Mouse (Mus musculus) intestine, embryonic 16.5 days (tissue): ENCODE results near the gene Rmi1. TPM values are rescaled to one million over a fixed set of nuclear protein-coding genes. Genes with fewer than 3 reads are reported as not detected.
"Not testable (repeated sequence)": the region's sequence is repeated elsewhere in the genome, so short reads cannot be mapped to it uniquely, and the experiment has no call there.

Experiments
- ATAC-seq: fragments of 200-750 bp; cut with Nextera tagmentation; 2 replicates; pipeline ENCODE4 v1.8.0; 2017; ENCODE audit warnings: moderate TSS enrichment, moderate library complexity
- H3K27ac ChIP-seq: fragments of 300-500 bp; sonication (generic); 2 replicates; pipeline ENCODE4 v1.5.1; 2014; ENCODE audit warnings: mild to moderate bottlenecking, low read length
- H3K27me3 ChIP-seq: fragments of 300-500 bp; sonication (generic); replicated peaks from 2 replicates; pipeline ENCODE4 v1.6.1; 2014; ENCODE audit warnings: low read length, control low read depth, mixed read lengths; ENCODE audit not compliant: control insufficient read depth, insufficient read depth
- H3K36me3 ChIP-seq: fragments of 300-500 bp; sonication (generic); 2 replicates; pipeline ENCODE4 v1.6.1; 2014; ENCODE audit warnings: low read length, control low read depth; ENCODE audit not compliant: control insufficient read depth, insufficient read depth
- H3K4me1 ChIP-seq: fragments of 300-500 bp; sonication (generic); 2 replicates; pipeline ENCODE4 v1.6.1; 2014; ENCODE audit warnings: low read length, control low read depth, mixed read lengths; ENCODE audit not compliant: control insufficient read depth, insufficient read depth
- H3K4me2 ChIP-seq: fragments of 300-500 bp; sonication (generic); 2 replicates; pipeline ENCODE4 v1.6.1; 2014; ENCODE audit warnings: low read depth, low read length, control low read depth
- H3K4me3 ChIP-seq: fragments of 300-500 bp; sonication (generic); 2 replicates; pipeline ENCODE4 v1.5.1; 2014; ENCODE audit warnings: mild to moderate bottlenecking, low read length
- H3K9ac ChIP-seq: fragments of 300-500 bp; sonication (generic); 2 replicates; pipeline ENCODE4 v1.6.1; 2014; ENCODE audit warnings: low read depth, low read length
- H3K9me3 ChIP-seq: fragments of 300-500 bp; sonication (generic); 2 replicates; pipeline ENCODE4 v1.6.1; 2016; ENCODE audit warnings: low read length, control low read depth; ENCODE audit not compliant: control insufficient read depth
- WGBS: fragments of 180-500 bp; shearing (Covaris S2); extraction: QIAGEN DNeasy Blood & Tissue Kit; methylation state at CpG from one replicate; pipeline ENCODE4 v1.1.7; 2014; 5-methylcytosine and 5-hydroxymethylcytosine counted together
- polyA plus RNA-seq: library from polyadenylated mRNA; unstranded; fragments of >200 nt; fragmentation: Nextera tagmentation; extraction: Ambion mirVana; gene quantifications from 2 replicates; pipeline ENCODE4 v1.2.1, GENCODE M21; 2015

Rmi1 gene
- polyA plus RNA-seq, 1 experiment from 2014 or later, result 20.8 TPM

DNA sequence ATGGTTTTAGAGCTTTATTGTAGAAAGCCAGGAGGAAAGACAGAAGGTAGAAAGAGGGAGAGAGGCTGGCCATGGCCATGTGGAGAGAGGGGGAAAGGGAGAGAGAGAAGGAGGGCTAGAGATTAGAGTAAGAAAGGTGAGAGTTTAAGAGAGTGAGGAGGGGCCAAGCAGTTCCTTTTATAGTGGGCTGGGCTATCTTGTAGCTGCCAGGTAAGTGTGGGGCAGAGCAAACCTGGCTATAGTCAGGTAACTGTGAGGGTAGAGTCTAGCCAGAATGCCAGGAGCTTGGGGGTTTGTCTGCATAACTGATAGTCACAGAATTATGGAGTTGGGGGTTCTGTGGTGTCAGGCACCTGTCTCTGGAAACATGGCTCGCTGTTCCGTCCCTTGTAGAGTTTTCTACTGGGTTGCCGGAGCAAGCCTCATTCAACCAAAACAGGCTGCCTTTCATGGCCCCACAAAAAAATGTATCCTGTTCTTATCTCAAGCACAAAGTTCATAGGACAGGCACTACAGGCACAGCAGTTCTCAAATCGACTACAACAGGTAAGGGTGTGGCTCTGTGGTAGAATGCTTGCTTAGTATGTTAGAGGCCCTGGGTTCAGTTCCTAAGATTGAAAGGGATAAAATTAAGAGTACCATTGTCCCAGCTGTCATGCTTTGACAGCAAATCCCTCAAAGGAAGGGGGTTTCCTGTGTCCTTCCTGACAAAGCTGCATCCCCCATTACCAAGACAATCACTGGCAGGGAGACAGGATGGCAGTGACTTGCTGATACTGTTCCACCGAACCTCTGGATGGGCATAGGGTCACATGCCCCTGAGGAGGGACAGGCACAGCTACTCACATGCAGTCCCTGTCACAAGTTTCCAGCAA lies 29.5 kb upstream of the Rmi1 start:
- no peaks in the 10 kb centered on the region for H3K27me3 ChIP-seq
- no peak overlapping the region for H3K9ac ChIP-seq
- WGBS, result 63% methylated on average over 5 of the region's 5 CpGs
- peak overlapping the region; percentile 70 for H3K27ac ChIP-seq
- H3K36me3 ChIP-seq, result no peaks in the 10 kb centered on the region
- peak overlapping the region; percentile 30; the same call in 1 of the 2 replicates for H3K4me2 ChIP-seq
- no peak overlapping the region for H3K4me3 ChIP-seq
- H3K4me1 ChIP-seq, result 0 out of 2 replicates have a peak, but pooled peaks cover 8% of the 10 kb centered on the region
- no peaks in the 10 kb centered on the region for H3K9me3 ChIP-seq
- peak; percentile 97 for ATAC-seq

DNA sequence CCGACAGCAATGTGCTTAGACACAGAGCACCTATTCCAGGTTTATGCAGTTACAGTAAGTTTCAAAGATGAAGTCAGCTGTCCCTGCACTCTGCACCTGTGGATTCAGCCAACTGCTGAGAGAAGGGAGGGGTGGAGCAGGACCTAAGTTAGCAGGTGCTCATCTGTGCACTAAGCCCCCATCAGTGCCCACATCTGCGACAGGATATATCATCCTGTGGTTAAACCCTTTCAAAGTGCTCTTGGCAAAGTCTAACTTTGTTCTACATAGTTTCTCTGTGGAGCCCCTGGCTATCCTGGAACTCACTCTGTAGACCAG lies 28.9 kb upstream of the Rmi1 start:
- Histone ChIP-seq H3K27me3 (no peaks in the 10 kb centered on the region), H3K27ac (peak overlapping the region; percentile 70), H3K9me3 (no peaks in the 10 kb centered on the region), H3K4me1 (0 out of 2 replicates have a peak, but pooled peaks cover 8% of the 10 kb centered on the region), H3K4me3 (no peak overlapping the region), H3K9ac (no peak overlapping the region), H3K4me2 (peak overlapping the region; percentile 30; the same call in 1 of the 2 replicates), H3K36me3 (no peaks in the 10 kb centered on the region)
- peak; percentile 67 for ATAC-seq
- 86% methylated on average over 2 of the region's 2 CpGs for WGBS

DNA sequence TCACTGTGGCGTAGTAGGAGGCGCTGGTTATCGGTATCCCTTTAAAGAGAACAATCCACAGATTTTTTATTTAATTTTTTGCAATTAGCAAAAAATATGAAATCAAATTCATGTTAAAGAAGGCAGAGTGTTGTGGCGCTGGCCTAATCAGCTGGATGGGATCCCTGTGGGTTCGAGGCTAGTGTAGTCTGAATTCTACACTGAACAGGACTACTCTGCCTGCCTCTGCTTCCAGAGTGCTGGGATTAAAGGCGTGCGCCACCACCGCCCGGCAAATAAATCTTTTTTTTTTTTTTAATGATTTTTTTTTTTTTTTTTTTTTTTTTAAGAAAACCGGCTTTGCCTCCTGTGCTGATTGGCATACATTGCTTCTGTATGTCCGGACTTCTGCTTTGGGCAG lies 17.7 kb upstream of the Rmi1 start:
- H3K27ac ChIP-seq, result peak overlapping the region; percentile 85; the same call in 1 of the 2 replicates
- H3K4me3 ChIP-seq, result peak overlapping the region; percentile 78
- ATAC-seq, result 0 out of 2 replicates have a peak, but pooled peaks have one; percentile 25
- peak overlapping the region; percentile 86 for H3K4me2 ChIP-seq
- peaks cover 9% of the 10 kb centered on the region; the same call in 1 of the 2 replicates for H3K4me1 ChIP-seq
- WGBS, result 42% methylated on average over 11 of the region's 11 CpGs
- peaks cover 12% of the 10 kb centered on the region for H3K9me3 ChIP-seq
- H3K27me3 ChIP-seq, result no peaks in the 10 kb centered on the region
- H3K9ac ChIP-seq, result peak overlapping the region; percentile 94
- peaks cover 29% of the 10 kb centered on the region for H3K36me3 ChIP-seq

DNA sequence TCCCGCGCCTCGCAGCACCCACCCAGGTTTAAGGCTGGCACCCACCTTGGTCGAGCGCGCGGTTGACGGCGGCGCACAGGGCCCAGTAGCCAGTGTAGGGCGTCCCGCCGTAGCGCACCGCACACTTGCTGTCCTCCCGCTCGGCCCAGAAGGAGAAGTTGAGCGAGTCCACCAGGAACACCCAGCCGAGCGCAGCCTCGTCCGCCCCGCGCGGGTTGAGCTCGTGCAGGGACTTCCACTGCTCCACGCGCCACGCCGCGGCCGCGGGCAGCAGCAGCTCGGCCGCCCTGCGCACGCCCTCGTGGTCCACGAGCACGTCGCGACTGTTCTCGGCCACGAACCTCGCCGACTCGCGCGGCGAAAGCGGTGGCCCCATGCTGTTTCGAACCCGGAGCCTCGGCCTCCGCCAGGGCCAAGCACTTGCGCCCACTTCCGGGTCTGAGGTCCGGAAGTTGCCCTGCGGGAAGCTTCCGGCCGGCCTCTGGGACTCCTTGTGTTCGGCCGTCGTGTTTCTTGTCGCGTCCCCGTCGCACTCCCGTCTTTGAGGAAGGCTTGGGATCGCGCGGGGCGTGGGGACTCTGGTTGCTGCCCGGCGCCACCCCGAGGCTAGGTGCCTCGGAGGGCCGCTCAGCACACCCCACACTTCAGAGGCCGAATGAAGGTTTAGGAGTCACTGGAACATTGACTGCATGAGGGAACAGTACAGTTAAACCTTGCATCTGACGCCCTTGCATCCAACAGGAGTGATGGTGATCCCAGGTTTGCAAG lies 17.1 kb upstream of the Rmi1 start, which contains the start of gene 2210016F16Rik:
TSS of gene 2210016F16Rik (minus strand) at position 447 of the 768 bp plus-strand sequence.
- H3K4me3 ChIP-seq, result peak within 1 kb of the TSS; percentile 78
- H3K4me1 ChIP-seq, result peaks cover 9% of the 10 kb centered on the region; the same call in 1 of the 2 replicates
- H3K4me2 ChIP-seq, result peak within 1 kb of the TSS; percentile 86
- H3K36me3 ChIP-seq, result peaks cover 29% of the 10 kb centered on the region
- H3K9ac ChIP-seq, result peak within 1 kb of the TSS; percentile 94
- H3K9me3 ChIP-seq, result peaks cover 12% of the 10 kb centered on the region
- H3K27me3 ChIP-seq, result no peaks in the 10 kb centered on the region
- whole genome bisulfite sequencing, result 2% methylated on average over 80 of the region's 80 CpGs
- H3K27ac ChIP-seq, result peak within 1 kb of the TSS; percentile 85
- peak; percentile 81 for ATAC-seq

DNA sequence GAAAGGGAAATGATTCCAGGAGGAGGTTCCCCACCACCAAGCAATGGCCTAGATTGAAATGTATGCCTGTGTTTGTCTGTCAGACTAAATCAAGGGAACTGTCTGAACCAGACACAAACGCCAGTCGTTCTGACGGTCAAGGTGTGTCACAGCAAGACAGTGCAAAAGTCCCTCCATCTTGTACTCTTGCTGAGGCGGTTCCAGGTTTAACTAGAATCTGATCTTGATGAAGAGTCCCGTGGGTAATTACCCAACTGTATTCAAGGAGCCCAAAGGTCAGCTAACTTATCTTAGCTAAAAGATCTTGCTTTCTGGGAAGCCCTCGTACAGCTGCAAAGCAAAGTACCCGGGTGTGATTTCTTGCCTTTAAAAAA lies 16.5 kb upstream of the Rmi1 start:
- peak overlapping the region; percentile 85 for H3K27ac ChIP-seq
- peak overlapping the region; percentile 94 for H3K9ac ChIP-seq
- 68% methylated on average over 7 of the region's 7 CpGs for WGBS

DNA sequence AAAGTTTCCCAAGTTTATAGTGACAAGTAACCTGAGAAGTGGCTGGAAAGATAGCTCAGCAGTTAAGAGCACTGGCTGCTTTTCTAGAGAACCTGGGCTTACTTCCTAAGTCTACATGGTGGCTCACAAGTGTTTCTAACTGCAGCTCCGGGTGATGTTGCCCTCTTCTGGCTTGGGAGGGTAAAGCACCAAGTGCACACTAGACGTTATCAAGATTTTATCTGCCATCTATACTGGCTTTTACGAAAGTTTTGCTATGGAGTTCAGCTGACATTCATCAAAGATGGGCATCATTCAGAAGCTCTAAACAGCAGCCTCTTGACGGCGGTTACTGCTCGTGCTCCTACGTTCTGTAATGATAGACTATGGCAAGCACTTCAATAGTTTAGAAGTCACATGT lies 14.1 kb upstream of the Rmi1 start:
- peaks cover 8% of the 10 kb centered on the region for H3K36me3 ChIP-seq
- H3K9me3 ChIP-seq, result no peaks in the 10 kb centered on the region
- ATAC-seq, result peak; percentile 19; the same call in 1 of the 2 replicates
- no peaks in the 10 kb centered on the region for H3K27me3 ChIP-seq
- no peak overlapping the region for H3K4me3 ChIP-seq
- no peak overlapping the region for H3K4me2 ChIP-seq
- 12% methylated on average over 7 of the region's 7 CpGs for WGBS
- H3K27ac ChIP-seq, result no peak overlapping the region
- peaks cover 9% of the 10 kb centered on the region; the same call in 1 of the 2 replicates for H3K4me1 ChIP-seq
- no peak overlapping the region for H3K9ac ChIP-seq

More for the DNA sequence above, 16.5 kb upstream of the Rmi1 start:
- peak overlapping the region; percentile 86 for H3K4me2 ChIP-seq
- peak overlapping the region; percentile 78 for H3K4me3 ChIP-seq
- H3K36me3 ChIP-seq, result peaks cover 24% of the 10 kb centered on the region
- no peaks in the 10 kb centered on the region for H3K27me3 ChIP-seq
- H3K9me3 ChIP-seq, result peaks cover 10% of the 10 kb centered on the region
- ATAC-seq, result peak; percentile 43
- H3K4me1 ChIP-seq, result peaks cover 9% of the 10 kb centered on the region; the same call in 1 of the 2 replicates

DNA sequence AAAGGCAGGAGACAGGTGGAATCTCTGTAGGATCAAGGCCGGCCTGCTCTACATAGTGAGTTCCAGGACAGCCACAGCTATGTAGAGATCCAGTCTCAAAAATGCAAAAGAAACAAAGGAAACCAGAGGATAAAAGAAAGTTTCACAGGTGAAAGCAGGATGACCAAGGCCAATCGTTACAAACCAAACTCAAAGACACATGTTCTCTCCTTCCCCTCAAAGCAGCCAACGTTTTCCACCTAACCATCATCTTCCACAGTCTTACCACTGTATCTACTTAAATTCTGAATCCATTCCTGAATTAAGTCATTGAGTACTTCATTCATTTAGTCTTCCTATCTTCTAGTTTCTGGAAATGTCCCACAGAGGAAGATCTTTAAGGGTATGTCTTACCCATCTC lies 13.7 kb upstream of the Rmi1 start:
- Histone ChIP-seq H3K4me3 (no peak overlapping the region), H3K27me3 (no peaks in the 10 kb centered on the region), H3K9ac (no peak overlapping the region), H3K4me1 (peaks cover 9% of the 10 kb centered on the region; the same call in 1 of the 2 replicates), H3K9me3 (no peaks in the 10 kb centered on the region), H3K4me2 (no peak overlapping the region), H3K36me3 (peaks cover 6% of the 10 kb centered on the region; the same call in 1 of the 2 replicates), H3K27ac (no peak overlapping the region)
- no peak for ATAC-seq
- 51% methylated on average over 3 of the region's 3 CpGs for WGBS

DNA sequence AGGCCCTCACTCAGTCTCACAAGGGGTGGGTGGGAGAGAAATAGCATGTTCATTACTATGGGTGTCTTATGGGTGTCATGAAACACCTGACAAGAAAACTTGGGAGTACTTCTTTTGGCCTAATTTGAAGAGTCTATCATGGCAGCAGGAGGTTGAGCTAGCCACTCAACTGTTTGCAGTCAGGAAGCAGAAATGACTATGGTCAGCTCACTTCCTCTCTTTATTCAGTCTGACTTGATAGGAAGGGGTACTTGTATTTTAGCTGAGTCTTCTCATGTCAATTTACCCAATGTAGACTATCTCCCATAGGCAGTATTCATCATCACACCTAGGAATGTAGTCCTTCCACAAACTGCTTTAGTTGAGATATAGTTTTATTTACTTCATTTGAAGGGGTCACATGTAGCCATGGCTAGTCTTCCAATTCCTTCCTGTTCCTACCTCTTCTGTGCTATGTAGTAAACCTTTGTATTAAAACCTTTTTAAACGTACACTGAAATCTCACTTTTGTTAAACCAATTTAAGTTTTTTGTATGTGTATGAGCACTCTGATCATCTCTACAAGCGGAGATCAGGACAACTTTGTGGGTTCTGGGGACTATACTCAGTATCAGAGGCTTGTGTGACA lies 12.6 kb upstream of the Rmi1 start:
- 76% methylated on average over 2 of the region's 2 CpGs for WGBS
- Histone ChIP-seq H3K9me3 (no peaks in the 10 kb centered on the region), H3K27ac (no peak overlapping the region), H3K27me3 (no peaks in the 10 kb centered on the region), H3K4me1 (peaks cover 5% of the 10 kb centered on the region; the same call in 1 of the 2 replicates), H3K4me2 (no peak overlapping the region), H3K9ac (no peak overlapping the region), H3K4me3 (no peak overlapping the region), H3K36me3 (peaks cover 6% of the 10 kb centered on the region; the same call in 1 of the 2 replicates)
- no peak for ATAC-seq

DNA sequence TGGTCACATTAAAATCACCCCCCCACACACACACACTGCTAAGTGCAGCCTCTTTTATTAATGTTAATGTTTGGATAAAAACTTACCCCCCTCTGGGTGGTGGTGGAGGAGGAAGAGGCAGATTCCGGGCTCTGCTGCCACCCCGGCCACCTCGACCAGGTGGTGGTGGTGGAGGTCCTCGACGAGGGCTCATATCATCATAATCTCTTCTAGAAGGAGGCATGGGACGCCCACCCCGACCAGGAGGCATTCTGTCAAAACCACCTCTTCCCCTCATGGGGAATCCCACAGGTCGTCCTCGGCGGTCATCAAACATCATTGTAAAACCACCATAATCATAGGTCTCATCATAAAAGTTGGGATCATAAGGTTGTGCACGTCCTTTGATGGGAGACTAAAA lies 7.7 kb upstream of the Rmi1 start:
- H3K4me3 ChIP-seq, H3K9me3 ChIP-seq, H3K27me3 ChIP-seq, H3K4me2 ChIP-seq, H3K4me1 ChIP-seq, H3K27ac ChIP-seq, H3K9ac ChIP-seq: not testable (repeated sequence)
- 79% methylated on average over 11 of the region's 11 CpGs for WGBS
- ATAC-seq, result 0 out of 2 replicates have a peak, but pooled peaks have one; percentile 16
- H3K36me3 ChIP-seq, result peaks cover 19% of the 10 kb centered on the region
